ENCODE assay signal across 22 mouse cellular contexts in the genomic region with DNA sequence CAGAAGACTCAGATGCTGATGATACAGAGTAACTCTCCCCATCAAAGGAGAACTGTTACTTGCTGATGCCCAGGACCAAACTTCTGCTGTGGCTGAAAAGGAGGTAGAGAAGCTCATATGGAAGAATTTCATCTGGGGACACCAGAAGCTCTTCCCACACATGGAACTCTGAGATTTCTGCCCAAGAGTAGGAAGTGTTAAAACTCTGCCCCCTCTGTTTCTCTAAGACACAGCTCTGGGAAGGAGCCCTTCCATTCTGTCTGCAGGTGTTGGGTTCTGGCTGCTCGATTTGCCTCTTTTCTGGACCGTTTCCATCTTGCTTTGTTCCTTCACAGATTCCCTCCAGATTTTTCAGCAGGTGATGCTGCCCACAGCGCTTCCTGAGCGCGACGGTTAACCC.
DNase-seq lines count a peak whose midpoint lies in the region; ATAC-seq and TF ChIP-seq lines count a peak whose summit lies in the region.
"Had no signal": no experiment of that assay in that cellular context is flagged by ENCODE, and none has a peak within 500 bp of the region (broad histone marks: within the 10 kb centered on the region; RNA-seq: fewer than 3 reads in every experiment).

No protein-coding gene starts in this region.

- no peaks in the 10 kb centered on the region for H3K36me3 ChIP-seq in stomach, postnatal 0 days (ENCODE audit: control insufficient read depth, insufficient read depth, low read length)
- H3K36me3 ChIP-seq: embryonic facial prominence, embryonic 10.5 days; embryonic facial prominence, embryonic 12.5 days; forebrain, embryonic 15.5 days; G1E had no signal

- no peaks in the 10 kb centered on the region for H3K4me1 ChIP-seq in stomach, postnatal 0 days (replicated peaks; ENCODE audit: control insufficient read depth, insufficient read depth)

- no peak overlapping the region for H3K4me3 ChIP-seq in stomach, postnatal 0 days (ENCODE audit: low read depth, low read length)
- H3K4me3 ChIP-seq: embryonic facial prominence, embryonic 10.5 days; embryonic facial prominence, embryonic 12.5 days; forebrain, embryonic 13.5 days; forebrain, embryonic 15.5 days had no signal

- DNase-seq in frontal cortex, postnatal 10 days (ENCODE audit: low spot score in 2 of 2): no peak
- DNase-seq in stomach, postnatal 0 days (ENCODE audit: low spot score): peak; percentile 2
- DNase-seq in gastrocnemius, postnatal 36 days: no peak
- no peak for DNase-seq in adrenal gland, postnatal 14 days
- DNase-seq: adrenal gland, adult 8-10 months; adrenal gland, postnatal 25 days; B cell, adult 2 months; cerebellum, adult 11-12 months; cerebellum, adult 2 months; cerebellum, adult 9-10 months; cerebellum, postnatal 10 days; cerebellum, postnatal 25 days; forebrain, postnatal 0 days had no signal

- no peaks in the 10 kb centered on the region for H3K9me3 ChIP-seq in stomach, postnatal 0 days (ENCODE audit: control insufficient read depth, low read length)
- H3K9me3 ChIP-seq: embryonic facial prominence, embryonic 10.5 days; embryonic facial prominence, embryonic 12.5 days; forebrain, embryonic 13.5 days; forebrain, embryonic 15.5 days; G1E had no signal

- no peak overlapping the region for H3K9ac ChIP-seq in stomach, postnatal 0 days (ENCODE audit: low read length)
- H3K9ac ChIP-seq: embryonic facial prominence, embryonic 12.5 days; forebrain, embryonic 13.5 days; forebrain, embryonic 15.5 days; forebrain, postnatal 0 days had no signal

- TF ChIP-seq CTCF in stomach, postnatal 0 days (IDR thresholded peaks at IDR 0.05; ENCODE audit: low read depth): no peak

- H3K27me3 ChIP-seq in stomach, postnatal 0 days (ENCODE audit: control insufficient read depth, insufficient read depth, low read length): no peaks in the 10 kb centered on the region
- H3K27me3 ChIP-seq: embryonic facial prominence, embryonic 12.5 days; forebrain, embryonic 13.5 days; forebrain, embryonic 15.5 days had no signal

- H3K27ac ChIP-seq in stomach, postnatal 0 days (replicated peaks): no peak overlapping the region
- H3K27ac ChIP-seq: embryonic facial prominence, embryonic 12.5 days had no signal

- intact Hi-C loops in gastrocnemius, postnatal 36 days (cut with DNase I): no loop called here

- no peak for TF ChIP-seq EP300 in stomach, postnatal 0 days (optimal IDR thresholded peaks at IDR 0.05)

- 85% methylated on average over 6 of the region's 6 CpGs for WGBS in stomach, postnatal 0 days

- H3K4me2 ChIP-seq in stomach, postnatal 0 days (replicated peaks; ENCODE audit: low read depth): no peak overlapping the region
- H3K4me2 ChIP-seq: embryonic facial prominence, embryonic 12.5 days; forebrain, embryonic 13.5 days; forebrain, embryonic 15.5 days had no signal

- peak; percentile 97 for ATAC-seq in frontal cortex, adult (ENCODE audit: low TSS enrichment)
- no peak for ATAC-seq in stomach, postnatal 0 days (ENCODE audit: low FRiP score, low TSS enrichment)
- ATAC-seq: activated CD4-positive, CD25-positive, alpha-beta regulatory T cell, adult 4 months; CD4-positive, CD25-positive, alpha-beta regulatory T cell, adult 4 months; forebrain, embryonic 13.5 days; forebrain, postnatal 0 days; Patski had no signal
